Mouse (Mus musculus): ENCODE measurements around the gene Lcn2. TPM values are rescaled to one million over a fixed set of nuclear protein-coding genes. Genes with fewer than 3 reads are reported as not detected.

The Lcn2 gene
- polyA plus RNA-seq, 1 experiment from 2014 or later: 1.8 TPM

- H3K36me3 ChIP-seq (ENCODE audit: control insufficient read depth, insufficient read depth, low read length): no peaks in the 10 kb centered on the region
- 58% methylated on average over 5 of the region's 5 CpGs for WGBS
- no peak for ATAC-seq (ENCODE audit: low read depth)
- no peaks in the 10 kb centered on the region for H3K9me3 ChIP-seq (ENCODE audit: control insufficient read depth, low read length)
- no peaks in the 10 kb centered on the region for H3K27me3 ChIP-seq (ENCODE audit: control insufficient read depth, insufficient read depth, low read depth, low read length)
- H3K4me3 ChIP-seq (ENCODE audit: low read length): no peak overlapping the region
- peak overlapping the region; percentile 7; the same call in 1 of the 2 replicates for H3K27ac ChIP-seq (ENCODE audit: low read length)
- H3K4me2 ChIP-seq (ENCODE audit: low read depth, low read length): no peak overlapping the region
- H3K9ac ChIP-seq (ENCODE audit: low read length): no peak overlapping the region
- H3K4me1 ChIP-seq (replicated peaks; ENCODE audit: control insufficient read depth, insufficient read depth, low read length): peaks cover 60% of the 10 kb centered on the region
These were observed 37.5 kb upstream of the Lcn2 start for GRCm38 (mm10) chr2:32425568-32425967.

- Histone ChIP-seq H3K4me3 (ENCODE audit: low read length) (no peak overlapping the region), H3K9ac (ENCODE audit: low read length) (no peak overlapping the region), H3K4me1 (replicated peaks; ENCODE audit: control insufficient read depth, insufficient read depth, low read length) (peaks cover 52% of the 10 kb centered on the region), H3K4me2 (ENCODE audit: low read depth, low read length) (no peak overlapping the region), H3K9me3 (ENCODE audit: control insufficient read depth, low read length) (no peaks in the 10 kb centered on the region), H3K27me3 (ENCODE audit: control insufficient read depth, insufficient read depth, low read depth, low read length) (no peaks in the 10 kb centered on the region), H3K36me3 (ENCODE audit: control insufficient read depth, insufficient read depth, low read length) (no peaks in the 10 kb centered on the region), H3K27ac (ENCODE audit: low read length) (peak overlapping the region; percentile 96)
- 32% methylated on average over 3 of the region's 3 CpGs for WGBS
- ATAC-seq (ENCODE audit: low read depth): no peak
These were observed 36.7 kb upstream of the Lcn2 start for GRCm38 (mm10) chr2:32424796-32425195.

DNA sequence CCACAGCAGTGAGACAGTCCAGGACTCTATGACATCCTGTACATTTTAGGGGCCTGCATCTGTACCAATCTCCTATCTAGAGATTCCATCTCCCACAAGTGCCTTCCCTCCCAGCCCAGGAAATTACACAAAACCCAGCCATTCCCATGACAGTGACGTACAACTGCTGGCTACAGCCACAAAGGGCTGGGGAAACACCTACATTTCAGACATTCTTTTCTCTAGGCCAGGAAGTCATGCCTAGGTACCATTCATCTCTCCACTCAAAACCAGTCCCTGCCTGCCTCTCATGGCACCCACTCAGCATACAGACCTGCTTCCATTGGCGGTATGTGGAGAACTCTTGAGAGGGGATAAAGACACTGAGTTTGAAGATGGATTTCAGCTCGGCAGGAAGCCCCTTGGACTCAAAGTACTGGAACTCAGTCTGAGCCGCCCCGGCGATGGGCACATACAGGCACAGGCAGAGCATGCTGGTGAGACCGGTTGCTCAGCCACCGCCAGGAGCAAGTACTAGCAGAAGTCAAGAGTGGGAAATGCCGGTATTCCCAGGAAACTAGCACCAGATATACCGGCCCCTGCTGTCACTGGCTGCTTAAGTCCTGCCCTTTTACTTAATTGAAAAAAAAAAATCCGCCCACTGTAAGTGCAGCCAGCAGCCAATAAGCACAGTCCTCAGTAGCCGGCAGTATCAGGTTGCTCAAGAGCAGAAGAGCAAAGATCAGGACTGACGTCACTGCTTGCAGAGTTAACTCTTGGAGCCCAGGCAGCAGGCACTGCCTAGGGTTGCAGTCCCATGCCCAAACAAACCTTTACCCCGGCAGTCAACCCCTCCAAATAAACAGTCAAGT is 35.7 kb upstream of the Lcn2 start:
- Histone ChIP-seq H3K4me2 (ENCODE audit: low read depth, low read length) (peak overlapping the region; percentile 78), H3K27ac (ENCODE audit: low read length) (peak overlapping the region; percentile 96), H3K4me1 (replicated peaks; ENCODE audit: control insufficient read depth, insufficient read depth, low read length) (peaks cover 42% of the 10 kb centered on the region), H3K9me3 (ENCODE audit: control insufficient read depth, low read length) (no peaks in the 10 kb centered on the region), H3K9ac (ENCODE audit: low read length) (peak overlapping the region; percentile 50), H3K36me3 (ENCODE audit: control insufficient read depth, insufficient read depth, low read length) (peaks cover 3% of the 10 kb centered on the region), H3K27me3 (ENCODE audit: control insufficient read depth, insufficient read depth, low read depth, low read length) (no peaks in the 10 kb centered on the region), H3K4me3 (ENCODE audit: low read length) (peak overlapping the region; percentile 49)
- peak; percentile 90 for ATAC-seq (ENCODE audit: low read depth)
- under 1% methylated on average over 14 of the region's 14 CpGs for WGBS

GRCm38 (mm10) chr2:32421851-32422251 is 33.8 kb upstream of the Lcn2 start:
- Histone ChIP-seq H3K4me1 (replicated peaks; ENCODE audit: control insufficient read depth, insufficient read depth, low read length) (peaks cover 28% of the 10 kb centered on the region), H3K27me3 (ENCODE audit: control insufficient read depth, insufficient read depth, low read depth, low read length) (no peaks in the 10 kb centered on the region), H3K4me2 (ENCODE audit: low read depth, low read length) (no peak overlapping the region), H3K9ac (ENCODE audit: low read length) (no peak overlapping the region), H3K9me3 (ENCODE audit: control insufficient read depth, low read length) (no peaks in the 10 kb centered on the region), H3K4me3 (ENCODE audit: low read length) (no peak overlapping the region), H3K27ac (ENCODE audit: low read length) (no peak overlapping the region), H3K36me3 (ENCODE audit: control insufficient read depth, insufficient read depth, low read length) (peaks cover 14% of the 10 kb centered on the region)
- no peak for ATAC-seq (ENCODE audit: low read depth)
- WGBS: 93% methylated on average over 6 of the region's 6 CpGs

GRCm38 (mm10) chr2:32420647-32421046 is 32.6 kb upstream of the Lcn2 start:
- Histone ChIP-seq H3K9ac (ENCODE audit: low read length) (no peak overlapping the region), H3K36me3 (ENCODE audit: control insufficient read depth, insufficient read depth, low read length) (peaks cover 15% of the 10 kb centered on the region), H3K4me1 (replicated peaks; ENCODE audit: control insufficient read depth, insufficient read depth, low read length) (peaks cover 26% of the 10 kb centered on the region), H3K27me3 (ENCODE audit: control insufficient read depth, insufficient read depth, low read depth, low read length) (no peaks in the 10 kb centered on the region), H3K27ac (ENCODE audit: low read length) (no peak overlapping the region), H3K4me2 (ENCODE audit: low read depth, low read length) (no peak overlapping the region), H3K9me3 (ENCODE audit: control insufficient read depth, low read length) (no peaks in the 10 kb centered on the region), H3K4me3 (ENCODE audit: low read length) (no peak overlapping the region)
- WGBS: 88% methylated on average over 6 of the region's 6 CpGs
- no peak for ATAC-seq (ENCODE audit: low read depth)

DNA sequence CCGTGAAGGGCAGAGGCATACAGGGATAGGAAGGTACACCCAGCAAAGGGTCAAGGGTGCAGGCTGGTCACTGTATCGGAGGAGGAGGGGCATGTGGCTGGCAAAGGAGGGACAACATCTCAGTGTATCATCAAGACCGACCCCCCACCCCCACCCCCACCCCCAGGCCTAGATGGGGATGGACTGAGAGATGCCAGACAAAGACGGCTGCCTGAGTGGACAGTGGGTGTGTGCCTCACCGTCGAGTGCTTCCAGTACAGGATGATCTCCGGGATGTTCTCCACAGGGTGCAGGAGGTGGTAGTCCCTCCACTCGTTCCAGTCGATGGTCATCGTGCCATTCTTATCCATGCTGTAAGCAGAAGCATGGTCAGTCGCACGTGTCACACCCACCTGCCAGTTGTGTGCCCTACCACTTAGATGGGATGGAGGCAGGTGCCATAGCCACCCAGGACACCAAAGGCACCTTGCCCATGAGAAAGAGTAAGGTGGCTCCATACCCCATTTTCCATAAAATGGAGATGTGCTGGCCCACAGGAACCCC is 32.1 kb upstream of the Lcn2 start:
- no peak for ATAC-seq (ENCODE audit: low read depth)
- Histone ChIP-seq H3K9me3 (ENCODE audit: control insufficient read depth, low read length) (no peaks in the 10 kb centered on the region), H3K36me3 (ENCODE audit: control insufficient read depth, insufficient read depth, low read length) (peaks cover 20% of the 10 kb centered on the region), H3K27ac (ENCODE audit: low read length) (no peak overlapping the region), H3K4me1 (replicated peaks; ENCODE audit: control insufficient read depth, insufficient read depth, low read length) (peaks cover 23% of the 10 kb centered on the region), H3K4me2 (ENCODE audit: low read depth, low read length) (no peak overlapping the region), H3K4me3 (ENCODE audit: low read length) (no peak overlapping the region), H3K9ac (ENCODE audit: low read length) (no peak overlapping the region), H3K27me3 (ENCODE audit: control insufficient read depth, insufficient read depth, low read depth, low read length) (no peaks in the 10 kb centered on the region)
- 87% methylated on average over 12 of the region's 12 CpGs for WGBS

- 76% methylated on average over 3 of the region's 3 CpGs for WGBS
- H3K36me3 ChIP-seq (ENCODE audit: control insufficient read depth, insufficient read depth, low read length): peaks cover 22% of the 10 kb centered on the region
- no peaks in the 10 kb centered on the region for H3K27me3 ChIP-seq (ENCODE audit: control insufficient read depth, insufficient read depth, low read depth, low read length)
- H3K9ac ChIP-seq (ENCODE audit: low read length): no peak overlapping the region
- H3K9me3 ChIP-seq (ENCODE audit: control insufficient read depth, low read length): no peaks in the 10 kb centered on the region
- H3K4me3 ChIP-seq (ENCODE audit: low read length): no peak overlapping the region
- no peak overlapping the region for H3K4me2 ChIP-seq (ENCODE audit: low read depth, low read length)
- H3K27ac ChIP-seq (ENCODE audit: low read length): no peak overlapping the region
- ATAC-seq (ENCODE audit: low read depth): no peak
- H3K4me1 ChIP-seq (replicated peaks; ENCODE audit: control insufficient read depth, insufficient read depth, low read length): peaks cover 15% of the 10 kb centered on the region
These were observed 31.3 kb upstream of the Lcn2 start for GRCm38 (mm10) chr2:32419359-32419758.

GRCm38 (mm10) chr2:32418430-32419151 is 30.5 kb upstream of the Lcn2 start:
- 79% methylated on average over 12 of the region's 12 CpGs for WGBS
- H3K27me3 ChIP-seq (ENCODE audit: control insufficient read depth, insufficient read depth, low read depth, low read length): no peaks in the 10 kb centered on the region
- no peak for ATAC-seq (ENCODE audit: low read depth)
- peaks cover 9% of the 10 kb centered on the region for H3K4me1 ChIP-seq (replicated peaks; ENCODE audit: control insufficient read depth, insufficient read depth, low read length)
- no peak overlapping the region for H3K4me2 ChIP-seq (ENCODE audit: low read depth, low read length)
- H3K4me3 ChIP-seq (ENCODE audit: low read length): no peak overlapping the region
- H3K9ac ChIP-seq (ENCODE audit: low read length): no peak overlapping the region
- H3K27ac ChIP-seq (ENCODE audit: low read length): no peak overlapping the region
- no peaks in the 10 kb centered on the region for H3K9me3 ChIP-seq (ENCODE audit: control insufficient read depth, low read length)
- peaks cover 22% of the 10 kb centered on the region for H3K36me3 ChIP-seq (ENCODE audit: control insufficient read depth, insufficient read depth, low read length)

DNA sequence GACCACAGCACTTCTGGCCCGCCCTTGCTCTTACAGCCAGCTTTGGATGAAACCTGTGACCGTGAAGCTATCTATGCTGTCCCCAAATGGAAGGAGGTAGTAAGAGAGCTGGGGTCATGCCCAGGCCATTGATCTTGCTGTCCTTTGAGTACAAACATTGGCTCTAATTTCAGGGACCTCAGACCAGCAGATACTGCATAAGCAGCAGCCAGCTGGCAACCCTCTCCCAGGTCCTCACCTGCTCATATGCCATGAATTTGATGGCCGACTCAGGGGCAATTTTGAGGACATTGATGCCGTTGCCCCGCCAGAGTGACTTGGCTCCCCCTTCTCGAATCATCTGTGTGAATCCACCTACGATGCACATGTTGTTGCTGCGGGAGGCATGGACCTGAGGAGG is 29.4 kb upstream of the Lcn2 start:
- no peak overlapping the region for H3K4me2 ChIP-seq (ENCODE audit: low read depth, low read length)
- ATAC-seq (ENCODE audit: low read depth): no peak
- no peaks in the 10 kb centered on the region for H3K27me3 ChIP-seq (ENCODE audit: control insufficient read depth, insufficient read depth, low read depth, low read length)
- peaks cover 22% of the 10 kb centered on the region for H3K36me3 ChIP-seq (ENCODE audit: control insufficient read depth, insufficient read depth, low read length)
- H3K27ac ChIP-seq (ENCODE audit: low read length): no peak overlapping the region
- no peak overlapping the region for H3K4me3 ChIP-seq (ENCODE audit: low read length)
- H3K4me1 ChIP-seq (replicated peaks; ENCODE audit: control insufficient read depth, insufficient read depth, low read length): no peaks in the 10 kb centered on the region; the same call in 1 of the 2 replicates
- 69% methylated on average over 8 of the region's 8 CpGs for WGBS
- no peak overlapping the region for H3K9ac ChIP-seq (ENCODE audit: low read length)
- no peaks in the 10 kb centered on the region for H3K9me3 ChIP-seq (ENCODE audit: control insufficient read depth, low read length)
